Mouse (Mus musculus): ENCODE results near the gene Sar1b. TPM values are rescaled to one million over a fixed set of nuclear protein-coding genes. Genes with fewer than 3 reads are reported as not detected.

The Sar1b gene
- total RNA-seq, 2 experiments from 2014 or later, result 71.7 to 72.0 TPM

- no peak for TF ChIP-seq CTCF (conservative IDR thresholded peaks at IDR 0.05)
- no peak for DNase-seq (ENCODE audit: low spot score in 2 of 2)
- H3K27ac ChIP-seq, result no peak overlapping the region
Measured at GRCm38 (mm10) chr11:51823271-51823670, 59.8 kb downstream of the Sar1b start.

GRCm38 (mm10) chr11:51823963-51824753 is 60.7 kb downstream of the Sar1b start:
- no peak for DNase-seq (ENCODE audit: low spot score in 2 of 2)
- Histone ChIP-seq H3K4me3 (no peak overlapping the region), H3K27ac (no peak overlapping the region)
- TF ChIP-seq CTCF (conservative IDR thresholded peaks at IDR 0.05), result no peak

More at GRCm38 (mm10) chr11:51823271-51823670, 59.8 kb downstream of the Sar1b start:
- H3K4me3 ChIP-seq, result no peak overlapping the region

GRCm38 (mm10) chr11:51824867-51825424 is 61.5 kb downstream of the Sar1b start:
- TF ChIP-seq CTCF (conservative IDR thresholded peaks at IDR 0.05), result no peak
- Histone ChIP-seq H3K4me3 (no peak overlapping the region), H3K27ac (no peak overlapping the region)
- DNase-seq (ENCODE audit: low spot score in 2 of 2), result no peak

- no peak overlapping the region for H3K4me3 ChIP-seq
- DNase-seq (ENCODE audit: low spot score in 2 of 2), result peak in 1 of 2 experiments; percentile 22
- no peak for TF ChIP-seq CTCF (conservative IDR thresholded peaks at IDR 0.05)
- 0 out of 2 replicates have a peak overlapping the region, but pooled peaks have one; percentile 23 for H3K27ac ChIP-seq
Measured at GRCm38 (mm10) chr11:51831962-51832909, 68.7 kb downstream of the Sar1b start.

- TF ChIP-seq CTCF (conservative IDR thresholded peaks at IDR 0.05), result no peak
Measured at GRCm38 (mm10) chr11:51832992-51833391, 69.5 kb downstream of the Sar1b start.

GRCm38 (mm10) chr11:51833393-51834066 is 70.0 kb downstream of the Sar1b start:
- TF ChIP-seq CTCF (conservative IDR thresholded peaks at IDR 0.05), result no peak
- Histone ChIP-seq H3K27ac (no peak overlapping the region), H3K4me3 (no peak overlapping the region)
- DNase-seq (ENCODE audit: low spot score in 2 of 2), result no peak

More at GRCm38 (mm10) chr11:51832992-51833391, 69.5 kb downstream of the Sar1b start:
- H3K4me3 ChIP-seq, result no peak overlapping the region
- H3K27ac ChIP-seq, result 0 out of 2 replicates have a peak overlapping the region, but pooled peaks have one; percentile 23
- no peak for DNase-seq (ENCODE audit: low spot score in 2 of 2)

GRCm38 (mm10) chr11:51834067-51834411 is 70.6 kb downstream of the Sar1b start:
- no peak for DNase-seq (ENCODE audit: low spot score in 2 of 2)
- H3K27ac ChIP-seq, result no peak overlapping the region
- H3K4me3 ChIP-seq, result no peak overlapping the region
- TF ChIP-seq CTCF (conservative IDR thresholded peaks at IDR 0.05), result no peak

GRCm38 (mm10) chr11:51835598-51835997 is 72.1 kb downstream of the Sar1b start:
- no peak overlapping the region for H3K4me3 ChIP-seq

GRCm38 (mm10) chr11:51836506-51836905 is 73.0 kb downstream of the Sar1b start:
- TF ChIP-seq CTCF (conservative IDR thresholded peaks at IDR 0.05), result no peak
- DNase-seq (ENCODE audit: low spot score in 2 of 2), result no peak
- Histone ChIP-seq H3K4me3 (no peak overlapping the region), H3K27ac (no peak overlapping the region)

More at GRCm38 (mm10) chr11:51835598-51835997, 72.1 kb downstream of the Sar1b start:
- no peak for DNase-seq (ENCODE audit: low spot score in 2 of 2)
- no peak for TF ChIP-seq CTCF (conservative IDR thresholded peaks at IDR 0.05)
- H3K27ac ChIP-seq, result no peak overlapping the region

GRCm38 (mm10) chr11:51837164-51838153 is 74.0 kb downstream of the Sar1b start:
- DNase-seq (ENCODE audit: low spot score in 2 of 2), result no peak
- no peak for TF ChIP-seq CTCF (conservative IDR thresholded peaks at IDR 0.05)
- Histone ChIP-seq H3K27ac (no peak overlapping the region), H3K4me3 (no peak overlapping the region)

GRCm38 (mm10) chr11:51839106-51839505 is 75.6 kb downstream of the Sar1b start:
- Histone ChIP-seq H3K27ac (no peak overlapping the region), H3K4me3 (no peak overlapping the region)
- no peak for DNase-seq (ENCODE audit: low spot score in 2 of 2)
- no peak for TF ChIP-seq CTCF (conservative IDR thresholded peaks at IDR 0.05)
